Mouse (Mus musculus): ENCODE results near the gene Srd5a2.
"Not testable (repeated sequence)": the region's sequence is repeated elsewhere in the genome, so short reads cannot be mapped to it uniquely, and the experiment has no call there.

- TF ChIP-seq CTCF (IDR thresholded peaks at IDR 0.05; ENCODE audit: low read depth, low read length); POLR2A (IDR thresholded peaks at IDR 0.05; ENCODE audit: borderline replicate concordance, low read depth, low read length): not testable (repeated sequence)
These were observed 25.4 kb upstream of the Srd5a2 start for GRCm38 (mm10) chr17:74073067-74073466.

Measured in bone marrow macrophage, adult 2 months (primary cell).